Mouse (Mus musculus) intestine, embryonic 14.5 days (tissue): ENCODE results near the gene Olfr1042. TPM values are rescaled to one million over a fixed set of nuclear protein-coding genes. Genes with fewer than 3 reads are reported as not detected.
"Not testable (repeated sequence)": the region's sequence is repeated elsewhere in the genome, so short reads cannot be mapped to it uniquely, and the experiment has no call there.

ENCODE experiments used
- ATAC-seq: fragments of 200-750 bp; cut with Nextera tagmentation; replicated peaks from 2 replicates; pipeline ENCODE4 v1.8.0; 2017; ENCODE audit warnings: low read depth, moderate number of reproducible peaks, moderate TSS enrichment, moderate library complexity; ENCODE audit not compliant: low FRiP score, low TSS enrichment
- DNase-seq: peaks from one replicate; pipeline ENCODE4 v3.0.0-alpha.2; 2018; ENCODE audit warnings: low spot score
- H3K27ac ChIP-seq: fragments of 300-500 bp; sonication (generic); 2 replicates; pipeline ENCODE4 v1.5.1; 2014; ENCODE audit warnings: low read depth, mild to moderate bottlenecking, control low read depth
- H3K27me3 ChIP-seq: fragments of 300-500 bp; sonication (generic); replicated peaks from 2 replicates; pipeline ENCODE4 v1.6.1; 2014; ENCODE audit warnings: low read length, control low read depth; ENCODE audit not compliant: control insufficient read depth, insufficient read depth
- H3K36me3 ChIP-seq: fragments of 300-500 bp; sonication (generic); 2 replicates; pipeline ENCODE4 v1.6.1; 2014; ENCODE audit warnings: low read length, control low read depth; ENCODE audit not compliant: control insufficient read depth, insufficient read depth
- H3K4me1 ChIP-seq: fragments of 300-500 bp; sonication (generic); replicated peaks from 2 replicates; pipeline ENCODE4 v1.6.1; 2014; ENCODE audit warnings: low read length, control low read depth, mixed read lengths; ENCODE audit not compliant: control insufficient read depth, insufficient read depth
- H3K4me2 ChIP-seq: fragments of 300-500 bp; sonication (generic); 2 replicates; pipeline ENCODE4 v1.6.1; 2014; ENCODE audit warnings: low read length
- H3K4me3 ChIP-seq: fragments of 300-500 bp; sonication (generic); 2 replicates; pipeline ENCODE4 v1.5.1; 2014; ENCODE audit warnings: low read depth, low read length, control low read depth, mixed read lengths
- H3K9ac ChIP-seq: fragments of 300-500 bp; sonication (generic); 2 replicates; pipeline ENCODE4 v1.6.1; 2014; ENCODE audit warnings: mild to moderate bottlenecking, low read length
- H3K9me3 ChIP-seq: fragments of 300-500 bp; sonication (generic); 2 replicates; pipeline ENCODE4 v1.6.1; 2016; ENCODE audit warnings: low read length, control low read depth; ENCODE audit not compliant: control insufficient read depth
- WGBS: fragments of 180-500 bp; shearing (Covaris S2); extraction: QIAGEN DNeasy Blood & Tissue Kit; methylation state at CpG from one replicate; pipeline ENCODE4 v1.1.7; 2014; 5-methylcytosine and 5-hydroxymethylcytosine counted together
- polyA plus RNA-seq: library from polyadenylated mRNA; unstranded; fragments of >200 nt; fragmentation: Nextera tagmentation; extraction: Ambion mirVana; gene quantifications from 2 replicates; pipeline ENCODE4 v1.2.1, GENCODE M21; 2014

Olfr1042 gene
- not detected in 2 replicates for polyA plus RNA-seq

GRCm38 (mm10) chr2:86161738-86162137 lies at the start of gene Olfr1042:
Gene Olfr1042, minus strand, starts transcription at chr2:86161838.
- Histone ChIP-seq H3K27me3 (no peaks in the 10 kb centered on the region), H3K9me3 (no peaks in the 10 kb centered on the region), H3K4me3 (no peak within 1 kb of the TSS), H3K27ac (no peak within 1 kb of the TSS), H3K4me2 (no peak within 1 kb of the TSS), H3K9ac (no peak within 1 kb of the TSS), H3K4me1 (no peaks in the 10 kb centered on the region), H3K36me3 (no peaks in the 10 kb centered on the region)
- WGBS, result 86% methylated on average over 2 of the region's 2 CpGs
- no peak for DNase-seq
- no peak for ATAC-seq

GRCm38 (mm10) chr2:86202909-86203308 lies 41.3 kb upstream of the Olfr1042 start, which contains the start of gene Olfr1045:
Gene Olfr1045, minus strand, starts transcription at chr2:86203009.
- H3K4me1 ChIP-seq, result no peaks in the 10 kb centered on the region
- H3K4me2 ChIP-seq, result no peak within 1 kb of the TSS
- H3K27ac ChIP-seq, result no peak within 1 kb of the TSS
- no peaks in the 10 kb centered on the region for H3K36me3 ChIP-seq
- no peaks in the 10 kb centered on the region for H3K27me3 ChIP-seq
- H3K4me3 ChIP-seq, result no peak within 1 kb of the TSS
- no peak for ATAC-seq
- H3K9ac ChIP-seq, result no peak within 1 kb of the TSS
- no peak for DNase-seq
- H3K9me3 ChIP-seq, result no peaks in the 10 kb centered on the region

- Histone ChIP-seq H3K4me1 (no peaks in the 10 kb centered on the region), H3K27me3 (no peaks in the 10 kb centered on the region), H3K9me3 (no peaks in the 10 kb centered on the region), H3K4me2 (no peak overlapping the region), H3K27ac (no peak overlapping the region), H3K4me3 (no peak overlapping the region), H3K9ac (no peak overlapping the region), H3K36me3 (no peaks in the 10 kb centered on the region)
- no peak for ATAC-seq
- no peak for DNase-seq
- WGBS, result 53% methylated on average over 1 of the region's 1 CpGs
These were observed 34.2 kb upstream of the Olfr1042 start for GRCm38 (mm10) chr2:86195863-86196262.

- Histone ChIP-seq H3K4me1 (no peaks in the 10 kb centered on the region), H3K27me3 (no peaks in the 10 kb centered on the region), H3K4me2 (no peak within 1 kb of the TSS), H3K9ac (no peak within 1 kb of the TSS), H3K36me3 (no peaks in the 10 kb centered on the region), H3K9me3 (no peaks in the 10 kb centered on the region), H3K4me3 (no peak within 1 kb of the TSS), H3K27ac (no peak within 1 kb of the TSS)
- ATAC-seq (no peak), DNase-seq (no peak)
These were observed 23.9 kb upstream of the Olfr1042 start, which contains the start of gene Olfr52 for GRCm38 (mm10) chr2:86185583-86185982. Gene Olfr52, minus strand, starts transcription at chr2:86185683.

GRCm38 (mm10) chr2:86179950-86180349 lies 18.3 kb upstream of the Olfr1042 start:
- Histone ChIP-seq H3K36me3 (no peaks in the 10 kb centered on the region), H3K27ac (no peak overlapping the region), H3K27me3 (no peaks in the 10 kb centered on the region), H3K4me2 (no peak overlapping the region), H3K4me1 (no peaks in the 10 kb centered on the region), H3K9me3 (no peaks in the 10 kb centered on the region), H3K9ac (no peak overlapping the region), H3K4me3 (no peak overlapping the region)
- 84% methylated on average over 3 of the region's 3 CpGs for WGBS
- DNase-seq (no peak), ATAC-seq (no peak)

- H3K4me2 ChIP-seq, result no peak within 1 kb of the TSS
These were observed 16.1 kb upstream of the Olfr1042 start, which contains the start of gene Olfr1044 for GRCm38 (mm10) chr2:86177720-86178119. Gene Olfr1044, minus strand, starts transcription at chr2:86177820.

GRCm38 (mm10) chr2:86175422-86175821 lies 13.8 kb upstream of the Olfr1042 start:
- ATAC-seq, H3K9ac ChIP-seq, H3K4me2 ChIP-seq, H3K9me3 ChIP-seq, H3K27me3 ChIP-seq, H3K36me3 ChIP-seq, H3K4me3 ChIP-seq, DNase-seq, H3K27ac ChIP-seq, H3K4me1 ChIP-seq: not testable (repeated sequence)
- 73% methylated on average over 7 of the region's 7 CpGs for WGBS

More at GRCm38 (mm10) chr2:86177720-86178119, 16.1 kb upstream of the Olfr1042 start, which contains the start of gene Olfr1044:
- no peaks in the 10 kb centered on the region for H3K4me1 ChIP-seq
- no peak within 1 kb of the TSS for H3K4me3 ChIP-seq
- no peaks in the 10 kb centered on the region for H3K27me3 ChIP-seq
- no peak for ATAC-seq
- H3K9me3 ChIP-seq, result no peaks in the 10 kb centered on the region
- H3K36me3 ChIP-seq, result no peaks in the 10 kb centered on the region
- no peak within 1 kb of the TSS for H3K9ac ChIP-seq
- no peak within 1 kb of the TSS for H3K27ac ChIP-seq
- DNase-seq, result no peak

GRCm38 (mm10) chr2:86167422-86167821 lies 5.8 kb upstream of the Olfr1042 start, which contains the start of gene Olfr1043:
Gene Olfr1043, minus strand, starts transcription at chr2:86167522.
- WGBS, result 87% methylated on average over 2 of the region's 2 CpGs
- Histone ChIP-seq H3K9ac (no peak within 1 kb of the TSS), H3K36me3 (no peaks in the 10 kb centered on the region), H3K4me3 (no peak within 1 kb of the TSS), H3K27me3 (no peaks in the 10 kb centered on the region), H3K4me1 (no peaks in the 10 kb centered on the region), H3K9me3 (no peaks in the 10 kb centered on the region), H3K27ac (no peak within 1 kb of the TSS), H3K4me2 (no peak within 1 kb of the TSS)
- DNase-seq (no peak), ATAC-seq (no peak)

- H3K27me3 ChIP-seq, result no peaks in the 10 kb centered on the region
- 0 out of 2 replicates have a peak, but pooled peaks cover 3% of the 10 kb centered on the region for H3K9me3 ChIP-seq
- no peak within 1 kb of the TSS for H3K27ac ChIP-seq
- no peak within 1 kb of the TSS for H3K4me2 ChIP-seq
- no peak for ATAC-seq
- DNase-seq, result no peak
- no peaks in the 10 kb centered on the region for H3K4me1 ChIP-seq
- no peak within 1 kb of the TSS for H3K9ac ChIP-seq
- H3K4me3 ChIP-seq, result no peak within 1 kb of the TSS
- H3K36me3 ChIP-seq, result no peaks in the 10 kb centered on the region
- WGBS, result 83% methylated on average over 1 of the region's 1 CpGs
These were observed 15.0 kb downstream of the Olfr1042 start, which contains the start of gene Olfr1040 for GRCm38 (mm10) chr2:86146632-86147031. Gene Olfr1040, minus strand, starts transcription at chr2:86146732.
